Mouse (Mus musculus) myocyte (in vitro differentiated cells): ENCODE data around the gene Ina. TPM values are rescaled to one million over a fixed set of nuclear protein-coding genes. Genes with fewer than 3 reads are reported as not detected.
"Not testable (repeated sequence)": the region's sequence is repeated elsewhere in the genome, so short reads cannot be mapped to it uniquely, and the experiment has no call there.

Source experiments
- H3K27me3 ChIP-seq: one replicate; pipeline ENCODE4 v1.6.1; 2011; ENCODE audit not compliant: control insufficient read depth, insufficient read depth, insufficient read length
- H3K36me3 ChIP-seq: one replicate; pipeline ENCODE4 v1.6.1; 2011; ENCODE audit not compliant: control insufficient read depth, insufficient read depth
- H3K4me2 ChIP-seq: one replicate; pipeline ENCODE4 v1.6.1; 2011; ENCODE audit warnings: low read depth, control low read depth
- H3K4me3 ChIP-seq: one replicate; pipeline ENCODE4 v1.5.1; 2011; ENCODE audit warnings: mild to moderate bottlenecking, control low read depth, moderate library complexity
- H3K79me2 ChIP-seq: one replicate; pipeline ENCODE4 v1.6.1; 2011; ENCODE audit not compliant: control insufficient read depth, insufficient read depth
- H3ac ChIP-seq: one replicate; pipeline ENCODE4 v1.6.1; 2011; ENCODE audit not compliant: control insufficient read depth, insufficient read length
- CEBPB ChIP-seq: IDR thresholded peaks from 2 replicates; pipeline ENCODE4 v1.6.1; 2011; ENCODE audit warnings: mild to moderate bottlenecking, moderate library complexity; ENCODE audit not compliant: poor library complexity, insufficient read depth, severe bottlenecking
- E2F4 ChIP-seq: IDR thresholded peaks from one replicate; pipeline ENCODE4 v1.6.1; 2011; ENCODE audit warnings: mild to moderate bottlenecking, control low read depth, moderate library complexity; ENCODE audit not compliant: insufficient read depth
- MAX ChIP-seq: IDR thresholded peaks from one replicate; pipeline ENCODE4 v1.6.1; 2011; ENCODE audit warnings: low read depth, mild to moderate bottlenecking, control low read depth
- MYOD1 ChIP-seq, 3 experiments: IDR thresholded peaks; one replicate each; pipeline ENCODE4 v1.6.1; 2011; ENCODE audit warnings: control low read depth in 2 of 3, low read depth in 2 of 3, mild to moderate bottlenecking in 2 of 3, moderate library complexity in 1 of 3; ENCODE audit not compliant: insufficient read length in 2 of 3, control insufficient read depth in 1 of 3
- MYOG ChIP-seq, 3 experiments: IDR thresholded peaks; one replicate each; pipeline ENCODE4 v1.6.1; 2011; ENCODE audit warnings: control low read depth in 2 of 3, low read depth in 2 of 3, mild to moderate bottlenecking in 2 of 3; ENCODE audit not compliant: insufficient read length in 2 of 3, control insufficient read depth in 1 of 3, insufficient read depth in 1 of 3
- POLR2A ChIP-seq: IDR thresholded peaks from one replicate; pipeline ENCODE4 v1.6.1; 2011; ENCODE audit warnings: low read depth, mild to moderate bottlenecking, control low read depth, moderate library complexity; ENCODE audit not compliant: insufficient read length
- POLR2AphosphoS2 ChIP-seq: IDR thresholded peaks from one replicate; pipeline ENCODE4 v1.6.1; 2011; ENCODE audit warnings: low read depth, control low read depth; ENCODE audit not compliant: insufficient read length
- REST ChIP-seq: IDR thresholded peaks from one replicate; pipeline ENCODE4 v1.6.1; 2011; ENCODE audit warnings: mild to moderate bottlenecking, control low read depth, moderate library complexity; ENCODE audit not compliant: insufficient read depth, insufficient read length
- SRF ChIP-seq: IDR thresholded peaks from one replicate; pipeline ENCODE4 v1.6.1; 2011; ENCODE audit warnings: low read depth; ENCODE audit not compliant: control insufficient read depth, insufficient read length
- TCF12 ChIP-seq: IDR thresholded peaks from one replicate; pipeline ENCODE4 v1.6.1; 2011; ENCODE audit warnings: mild to moderate bottlenecking, control low read depth; ENCODE audit not compliant: poor library complexity, insufficient read depth, severe bottlenecking
- TCF3 ChIP-seq: IDR thresholded peaks from one replicate; pipeline ENCODE4 v1.6.1; 2011; ENCODE audit warnings: low read depth, control low read depth; ENCODE audit not compliant: insufficient read length
- USF1 ChIP-seq: IDR thresholded peaks from one replicate; pipeline ENCODE4 v1.6.1; 2011; ENCODE audit warnings: low read depth, mild to moderate bottlenecking, control low read depth, moderate library complexity
- polyA plus RNA-seq: library from polyadenylated mRNA; unstranded; fragments of >200 nt; fragmentation: generic; extraction: Trizol; gene quantifications from one replicate; pipeline ENCODE4 v1.2.1, GENCODE M21; 2012; ENCODE audit warnings: missing spikeins

The Ina gene
- polyA plus RNA-seq, 1 experiment: not detected

- Histone ChIP-seq H3K4me2 (no peak overlapping the region), H3K36me3 (no peaks in the 10 kb centered on the region), H3K79me2 (no peaks in the 10 kb centered on the region), H3K27me3 (no peaks in the 10 kb centered on the region), H3K4me3 (no peak overlapping the region), H3ac (no peak overlapping the region)
- TF ChIP-seq REST: no peak
- no peak for TF ChIP-seq CEBPB
- no peak for TF ChIP-seq POLR2A
- no peak for TF ChIP-seq MYOD1 (IDR thresholded peaks at IDR 0.05; ENCODE audit: control insufficient read depth in 1 of 3, insufficient read length in 2 of 3, low read depth in 2 of 3)
- TF ChIP-seq MYOG (IDR thresholded peaks at IDR 0.05; ENCODE audit: control insufficient read depth in 1 of 3, insufficient read depth in 1 of 3, insufficient read length in 2 of 3, low read depth in 2 of 3): no peak
- TF ChIP-seq TCF12: no peak
- no peak for TF ChIP-seq TCF3
- no peak for TF ChIP-seq E2F4
Measured at GRCm38 (mm10) chr19:46990153-46990518, 24.4 kb upstream of the Ina start.

- H3K27me3 ChIP-seq, H3K36me3 ChIP-seq, H3K4me3 ChIP-seq, H3K4me2 ChIP-seq, H3K79me2 ChIP-seq, H3ac ChIP-seq: not testable (repeated sequence)
Measured at GRCm38 (mm10) chr19:46990625-46991024, 23.9 kb upstream of the Ina start.

GRCm38 (mm10) chr19:46991145-46991544, 23.4 kb upstream of the Ina start:
- TF ChIP-seq USF1 (no peak), TCF12 (no peak), E2F4 (no peak), POLR2AphosphoS2 (no peak), SRF (no peak), CEBPB (no peak), MYOD1 (IDR thresholded peaks at IDR 0.05; ENCODE audit: control insufficient read depth in 1 of 3, insufficient read length in 2 of 3, low read depth in 2 of 3) (no peak), POLR2A (no peak), MYOG (IDR thresholded peaks at IDR 0.05; ENCODE audit: control insufficient read depth in 1 of 3, insufficient read depth in 1 of 3, insufficient read length in 2 of 3, low read depth in 2 of 3) (no peak), REST (no peak), TCF3 (no peak), MAX (no peak)
- no peaks in the 10 kb centered on the region for H3K36me3 ChIP-seq
- no peaks in the 10 kb centered on the region for H3K27me3 ChIP-seq
- no peaks in the 10 kb centered on the region for H3K79me2 ChIP-seq
- H3K4me3 ChIP-seq: no peak overlapping the region
- no peak overlapping the region for H3K4me2 ChIP-seq
- no peak overlapping the region for H3ac ChIP-seq

- H3K4me3 ChIP-seq, H3K27me3 ChIP-seq, H3K36me3 ChIP-seq, H3K4me2 ChIP-seq, H3K79me2 ChIP-seq, H3ac ChIP-seq: not testable (repeated sequence)
Measured at GRCm38 (mm10) chr19:46992329-46992728, 22.2 kb upstream of the Ina start.

GRCm38 (mm10) chr19:46996095-46996494, 18.4 kb upstream of the Ina start:
- Histone ChIP-seq H3K36me3 (no peaks in the 10 kb centered on the region), H3K4me3 (no peak overlapping the region), H3K4me2 (no peak overlapping the region), H3K79me2 (no peaks in the 10 kb centered on the region), H3K27me3 (no peaks in the 10 kb centered on the region), H3ac (no peak overlapping the region)
- TF ChIP-seq MAX (no peak), CEBPB (no peak), MYOG (IDR thresholded peaks at IDR 0.05; ENCODE audit: control insufficient read depth in 1 of 3, insufficient read depth in 1 of 3, insufficient read length in 2 of 3, low read depth in 2 of 3) (no peak), POLR2A (no peak), MYOD1 (IDR thresholded peaks at IDR 0.05; ENCODE audit: control insufficient read depth in 1 of 3, insufficient read length in 2 of 3, low read depth in 2 of 3) (no peak), REST (no peak), TCF3 (no peak), TCF12 (no peak), SRF (no peak), POLR2AphosphoS2 (no peak)
